Mouse (Mus musculus): ENCODE data around the gene Kif5c.

GRCm38 (mm10) chr2:49722331-49722730 lies 103.2 kb downstream of the Kif5c start:
- TF ChIP-seq CTCF (IDR thresholded peaks at IDR 0.05; ENCODE audit: insufficient read depth, low read length) = no peak
- no peak for TF ChIP-seq POLR2A (IDR thresholded peaks at IDR 0.05; ENCODE audit: borderline replicate concordance, extremely low read depth, low read depth, low read length)
